Comparison of ENCODE assay signal across 13 mouse cellular contexts in genomic region chr16:90892081-90892480, GRCm38 (mm10). TPM values are rescaled to one million over a fixed set of nuclear protein-coding genes. Genes with fewer than 3 reads are reported as not detected.
A peak's percentile ranks its signal among the peaks of the same experiment; 100 is the strongest.
DNase-seq lines count a peak whose midpoint lies in the region; ATAC-seq and TF ChIP-seq lines count a peak whose summit lies in the region.
"Had no signal": no experiment of that assay in that cellular context is flagged by ENCODE, and none has a peak within 500 bp of the region (broad histone marks: within the 10 kb centered on the region; RNA-seq: fewer than 3 reads in every experiment).

No protein-coding gene starts in this region.

- no peak overlapping the region for H3K27ac ChIP-seq in heart, embryonic 14.5 days (replicated peaks in 1 of 2; ENCODE audit: control insufficient read depth in 1 of 2, insufficient read depth in 1 of 2, low read depth in 2 of 2, low read length in 2 of 2)
- no peak overlapping the region for H3K27ac ChIP-seq in kidney, postnatal 0 days
- H3K27ac ChIP-seq: intestine, embryonic 15.5 days; limb, embryonic 12.5 days; midbrain, embryonic 10.5 days had no signal

- H3K36me3 ChIP-seq in heart, embryonic 14.5 days (ENCODE audit: control insufficient read depth, insufficient read depth, low read length), result no peaks in the 10 kb centered on the region
- H3K36me3 ChIP-seq in kidney, postnatal 0 days (ENCODE audit: insufficient read depth, low read length), result no peaks in the 10 kb centered on the region
- H3K36me3 ChIP-seq: intestine, embryonic 15.5 days; limb, embryonic 12.5 days; midbrain, embryonic 10.5 days had no signal

- ATAC-seq in heart, embryonic 14.5 days (ENCODE audit: insufficient number of reproducible peaks, insufficient read depth, low FRiP score, low read depth), result peak; percentile 49; the same call in 1 of the 2 replicates
- ATAC-seq in kidney, postnatal 0 days (replicated peaks; ENCODE audit: low FRiP score, low read depth), result peak; percentile 34; the same call in 1 of the 2 replicates
- peak; percentile 39 for ATAC-seq in CD4-positive, CD25-positive, alpha-beta regulatory T cell, adult 4 months
- no peak for ATAC-seq in erythroblast, adult 5-6 weeks (replicated peaks; ENCODE audit: low FRiP score, poor library complexity, severe bottlenecking)

- DNase-seq in heart, adult 9 months (ENCODE audit: low spot score in 2 of 2), result no peak
- peak; percentile 81 for DNase-seq in kidney, postnatal 0 days (ENCODE audit: low spot score)
- DNase-seq in kidney, postnatal 36 days, result no peak
- peak; percentile 29 for DNase-seq in embryo, embryonic 11.5 days (ENCODE audit: low read depth, low spot score)
- DNase-seq: adrenal gland, postnatal 25 days; cerebellum, adult 8-10 months; gastrocnemius, postnatal 14 days had no signal

- peak overlapping the region; percentile 35 for H3K4me2 ChIP-seq in heart, embryonic 14.5 days (ENCODE audit: low read length)
- peak overlapping the region; percentile 29; the same call in 1 of the 2 replicates for H3K4me2 ChIP-seq in kidney, postnatal 0 days (ENCODE audit: low read length)
- H3K4me2 ChIP-seq: limb, embryonic 12.5 days had no signal

- no peaks in the 10 kb centered on the region for H3K27me3 ChIP-seq in heart, embryonic 14.5 days (ENCODE audit: control insufficient read depth, insufficient read depth, low read length)
- H3K27me3 ChIP-seq in kidney, postnatal 0 days (ENCODE audit: insufficient read depth, low read length), result 0 out of 2 replicates have a peak, but pooled peaks cover 6% of the 10 kb centered on the region
- H3K27me3 ChIP-seq: intestine, embryonic 15.5 days had no signal

- no peak overlapping the region for H3K9ac ChIP-seq in heart, embryonic 14.5 days (ENCODE audit: low read length)
- H3K9ac ChIP-seq in kidney, postnatal 0 days (ENCODE audit: low read depth, low read length), result no peak overlapping the region
- H3K9ac ChIP-seq: intestine, embryonic 15.5 days; limb, embryonic 12.5 days had no signal

- H3K4me1 ChIP-seq in heart, embryonic 14.5 days (ENCODE audit: control insufficient read depth in 2 of 2, insufficient read depth in 2 of 2, low read length in 2 of 2), result peaks cover 11 to 15% of the 10 kb centered on the region in 2 experiments
- peaks cover 6% of the 10 kb centered on the region; the same call in 1 of the 2 replicates for H3K4me1 ChIP-seq in kidney, postnatal 0 days (replicated peaks; ENCODE audit: insufficient read depth, low read length)

- no peak for TF ChIP-seq CTCF in kidney, postnatal 0 days (IDR thresholded peaks at IDR 0.05; ENCODE audit: low read depth)

- WGBS in heart, embryonic 14.5 days, result 20% methylated on average over 8 of the region's 8 CpGs
- WGBS in kidney, postnatal 0 days, result 5% methylated on average over 8 of the region's 8 CpGs

- 0 out of 2 replicates have a peak, but pooled peaks cover 3% of the 10 kb centered on the region for H3K9me3 ChIP-seq in heart, embryonic 14.5 days (ENCODE audit: control insufficient read depth, low read length)
- no peaks in the 10 kb centered on the region for H3K9me3 ChIP-seq in kidney, postnatal 0 days (replicated peaks; ENCODE audit: low read length)
- H3K9me3 ChIP-seq: intestine, embryonic 15.5 days; midbrain, embryonic 10.5 days had no signal

- no peak overlapping the region for H3K4me3 ChIP-seq in heart, embryonic 14.5 days (ENCODE audit: control insufficient read depth in 1 of 2, insufficient read depth in 1 of 2, low read depth in 1 of 2, low read length in 2 of 2)
- no peak overlapping the region for H3K4me3 ChIP-seq in kidney, postnatal 0 days (replicated peaks; ENCODE audit: low read depth, low read length)
- H3K4me3 ChIP-seq: intestine, embryonic 15.5 days; limb, embryonic 12.5 days; midbrain, embryonic 10.5 days had no signal

RNA-seq across cellular contexts. Expression of gene Cfap298, which starts 42.8 kb away (rescaled TPM):
- 35.6 and 36.6 TPM in 2 replicates for polyA plus RNA-seq in heart, embryonic 14.5 days (2014; fragmentation: Nextera tagmentation; extraction: Ambion mirVana)
- polyA plus RNA-seq in kidney, postnatal 0 days (2015; fragmentation: Nextera tagmentation; extraction: Ambion mirVana), result 43.7 and 48.1 TPM in 2 replicates
- polyA plus RNA-seq in CD4-positive, CD25-positive, alpha-beta regulatory T cell, adult 4 months (2017; shearing (Covaris generic)), result 10 to 100 TPM; 20.2 to 22.6 TPM
- 1.2 and 18.8 TPM in 2 replicates for total RNA-seq in erythroblast, adult 5-6 weeks (2015; ENCODE audit: low replicate concordance)
- total RNA-seq in erythroblast, adult 5-6 weeks (2017; ENCODE audit: low replicate concordance), result 7.0 and 20.1 TPM in 2 replicates

Comparison
In these comparisons a context has a peak if more than half of its experiments do, and no peak if none do; other contexts are left out.
1. DNase-seq: peak in kidney, postnatal 0 days (single experiment) and embryo, embryonic 11.5 days (single experiment); none in heart, adult 9 months (0 of 2) and kidney, postnatal 36 days (0 of 2).